Mouse (Mus musculus): ENCODE results near the gene Ddc.

DNA sequence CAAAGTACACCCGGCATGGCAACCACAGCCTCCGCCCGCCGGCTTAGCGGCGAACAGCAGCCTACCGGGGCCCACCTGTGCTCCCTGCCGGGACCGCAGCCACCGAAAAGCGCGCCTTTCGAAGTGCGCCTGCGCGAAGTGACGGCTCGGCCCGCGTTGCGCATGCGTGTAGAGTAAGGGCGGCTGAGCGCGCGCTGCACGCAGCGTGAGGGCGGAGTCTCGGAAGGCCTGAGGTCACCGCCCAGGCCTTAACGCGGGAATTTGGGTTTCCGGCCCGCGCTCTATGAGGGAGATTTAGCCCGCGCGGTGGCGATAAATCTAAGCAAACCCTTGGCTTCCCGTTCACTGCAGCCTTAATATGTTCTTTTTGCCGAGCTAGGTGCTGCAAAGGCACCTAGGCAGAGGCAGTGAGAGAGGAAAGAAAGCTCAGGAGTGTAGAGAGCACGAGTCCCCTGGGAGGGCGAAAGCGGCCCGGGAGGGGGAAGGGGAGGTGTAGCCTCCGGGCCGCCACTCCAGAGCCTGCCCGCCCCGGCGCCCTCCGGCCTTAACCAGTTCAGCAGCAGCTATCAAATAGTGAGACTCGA is 89.0 kb downstream of the Ddc start, which contains the start of gene Fignl1:
- 0 out of 2 replicates have a peak, but pooled peaks have one; percentile 21 for TF ChIP-seq CTCF (IDR thresholded peaks at IDR 0.05; ENCODE audit: low read depth)
- peak; percentile 38; the same call in 1 of the 2 replicates for TF ChIP-seq EP300 (IDR thresholded peaks at IDR 0.05; ENCODE audit: low read depth)
